21 mouse cellular contexts compared by ENCODE assay signal in genomic region chr2:70151930-70152329, GRCm38 (mm10).
A peak's percentile ranks its signal among the peaks of the same experiment; 100 is the strongest.
DNase-seq lines count a peak whose midpoint lies in the region; ATAC-seq and TF ChIP-seq lines count a peak whose summit lies in the region.
"Had no signal": no experiment of that assay in that cellular context is flagged by ENCODE, and none has a peak within 500 bp of the region (broad histone marks: within the 10 kb centered on the region; RNA-seq: fewer than 3 reads in every experiment).

No protein-coding gene starts in this region.

- peak overlapping the region; percentile 84; the same call in 1 of the 2 replicates for H3K27ac ChIP-seq in forebrain, embryonic 14.5 days (ENCODE audit: low read depth, low read length)
- no peak overlapping the region for H3K27ac ChIP-seq in forebrain, postnatal 0 days (ENCODE audit: low read depth, low read length)
- H3K27ac ChIP-seq: embryonic facial prominence, embryonic 13.5 days; heart, adult 2 months; heart, embryonic 15.5 days; hindbrain, embryonic 13.5 days; hindbrain, postnatal 0 days had no signal

- 89% methylated on average over 3 of the region's 3 CpGs for WGBS in forebrain, embryonic 14.5 days
- WGBS in forebrain, postnatal 0 days, result 93% methylated on average over 3 of the region's 3 CpGs

- H3K27me3 ChIP-seq in forebrain, embryonic 14.5 days (replicated peaks; ENCODE audit: control insufficient read depth, insufficient read depth, low read length), result no peaks in the 10 kb centered on the region
- no peaks in the 10 kb centered on the region for H3K27me3 ChIP-seq in forebrain, postnatal 0 days (ENCODE audit: insufficient read depth, low read length)
- no peaks in the 10 kb centered on the region for H3K27me3 ChIP-seq in myocyte (ENCODE audit: control insufficient read depth, insufficient read depth, insufficient read length)
- H3K27me3 ChIP-seq: CH12.LX; embryonic facial prominence, embryonic 13.5 days; heart, embryonic 15.5 days; hindbrain, embryonic 13.5 days had no signal

- no peak for TF ChIP-seq CTCF in forebrain, postnatal 0 days (IDR thresholded peaks at IDR 0.05; ENCODE audit: low read depth)

- H3K9ac ChIP-seq in forebrain, embryonic 14.5 days (ENCODE audit: low read length), result no peak overlapping the region
- H3K9ac ChIP-seq in forebrain, postnatal 0 days, result no peak overlapping the region
- H3K9ac ChIP-seq: embryonic facial prominence, embryonic 13.5 days; heart, embryonic 15.5 days; hindbrain, embryonic 13.5 days had no signal

- H3K36me3 ChIP-seq in forebrain, embryonic 14.5 days (ENCODE audit: control insufficient read depth, insufficient read depth, low read length), result no peaks in the 10 kb centered on the region
- no peaks in the 10 kb centered on the region for H3K36me3 ChIP-seq in forebrain, postnatal 0 days (ENCODE audit: insufficient read depth)
- H3K36me3 ChIP-seq in myocyte (ENCODE audit: control insufficient read depth, insufficient read depth), result no peaks in the 10 kb centered on the region
- H3K36me3 ChIP-seq: embryonic facial prominence, embryonic 13.5 days; heart, embryonic 15.5 days; hindbrain, embryonic 13.5 days had no signal

- H3K4me2 ChIP-seq in forebrain, embryonic 14.5 days (ENCODE audit: low read length), result no peak overlapping the region
- no peak overlapping the region for H3K4me2 ChIP-seq in forebrain, postnatal 0 days (ENCODE audit: low read depth)
- peak overlapping the region; percentile 35 for H3K4me2 ChIP-seq in myocyte (ENCODE audit: low read depth)
- H3K4me2 ChIP-seq: embryonic facial prominence, embryonic 13.5 days; heart, embryonic 11.5 days; heart, embryonic 15.5 days; hindbrain, embryonic 13.5 days had no signal

- no peaks in the 10 kb centered on the region for H3K79me2 ChIP-seq in myocyte (ENCODE audit: control insufficient read depth, insufficient read depth)

- peak; percentile 29 to 65 for DNase-seq in adrenal gland, adult (ENCODE audit: inconsistent age in 2 of 2, low spot score in 1 of 2)
- no peak for DNase-seq in adrenal gland, postnatal 4 days (ENCODE audit: low spot score in 2 of 2)
- no peak for DNase-seq in forebrain, embryonic 14.5 days (ENCODE audit: low spot score)
- DNase-seq in forebrain, postnatal 0 days, result no peak
- DNase-seq in Muller cell, postnatal 12 days (ENCODE audit: inconsistent ontology term), result peak; percentile 69
- no peak for DNase-seq in right cerebral cortex, adult 18-20 months
- no peak for DNase-seq in cerebellum, adult 9-10 months
- DNase-seq: cerebellum, adult 11 months; cerebellum, adult 8-10 months; cerebellum, postnatal 36 days; gastrocnemius, postnatal 14 days; heart, adult 2 months; heart, postnatal 14 days; kidney, adult 11 months had no signal

- H3K4me3 ChIP-seq in forebrain, embryonic 14.5 days (ENCODE audit: low read depth, low read length), result no peak overlapping the region
- no peak overlapping the region for H3K4me3 ChIP-seq in forebrain, postnatal 0 days (ENCODE audit: low read depth, low read length)
- no peak overlapping the region for H3K4me3 ChIP-seq in myocyte
- H3K4me3 ChIP-seq: embryonic facial prominence, embryonic 13.5 days; heart, adult 2 months; heart, embryonic 15.5 days; hindbrain, embryonic 13.5 days had no signal

- no peaks in the 10 kb centered on the region for H3K9me3 ChIP-seq in forebrain, embryonic 14.5 days (replicated peaks; ENCODE audit: control insufficient read depth, low read length)
- no peaks in the 10 kb centered on the region for H3K9me3 ChIP-seq in forebrain, postnatal 0 days (ENCODE audit: low read length)
- H3K9me3 ChIP-seq: embryonic facial prominence, embryonic 13.5 days; heart, embryonic 15.5 days; hindbrain, embryonic 13.5 days had no signal

- H3K4me1 ChIP-seq in forebrain, embryonic 14.5 days (ENCODE audit: control insufficient read depth, insufficient read depth, low read length), result peaks cover 10% of the 10 kb centered on the region; the same call in 1 of the 2 replicates
- H3K4me1 ChIP-seq in forebrain, postnatal 0 days (ENCODE audit: insufficient read depth), result peaks cover 15% of the 10 kb centered on the region; the same call in 1 of the 2 replicates
- H3K4me1 ChIP-seq: embryonic facial prominence, embryonic 13.5 days; heart, embryonic 15.5 days had no signal

- ATAC-seq in forebrain, embryonic 14.5 days, result no peak
- ATAC-seq in forebrain, postnatal 0 days, result no peak
- ATAC-seq: hindbrain, postnatal 0 days had no signal

- no peak overlapping the region for H3ac ChIP-seq in myocyte (ENCODE audit: control insufficient read depth, insufficient read length)

- no peak for TF ChIP-seq POLR2A in myocyte (IDR thresholded peaks at IDR 0.05; ENCODE audit: insufficient read length, low read depth)

TF ChIP-seq in myocyte, 11 proteins besides CTCF, POLR2A, EP300 and RAD21:
- TF ChIP-seq TCF3 (IDR thresholded peaks at IDR 0.05; ENCODE audit: insufficient read length, low read depth) (no peak), SRF (IDR thresholded peaks at IDR 0.05; ENCODE audit: control insufficient read depth, insufficient read length, low read depth) (no peak), TCF12 (IDR thresholded peaks at IDR 0.05; ENCODE audit: insufficient read depth, poor library complexity, severe bottlenecking) (peak; percentile 5), REST (IDR thresholded peaks at IDR 0.05; ENCODE audit: insufficient read depth, insufficient read length) (no peak), MYOG (IDR thresholded peaks at IDR 0.05; ENCODE audit: control insufficient read depth in 1 of 3, insufficient read depth in 1 of 3, insufficient read length in 2 of 3, low read depth in 2 of 3) (no peak), MYOD1 (IDR thresholded peaks at IDR 0.05; ENCODE audit: control insufficient read depth in 1 of 3, insufficient read length in 2 of 3, low read depth in 2 of 3) (peak in 2 of 3 experiments; percentile 51 to 77), CEBPB (IDR thresholded peaks at IDR 0.05; ENCODE audit: insufficient read depth, poor library complexity, severe bottlenecking) (no peak), E2F4 (IDR thresholded peaks at IDR 0.05; ENCODE audit: insufficient read depth) (no peak), MAX (IDR thresholded peaks at IDR 0.05; ENCODE audit: low read depth) (no peak), USF1 (IDR thresholded peaks at IDR 0.05; ENCODE audit: low read depth) (no peak)

Comparison
In these comparisons a context has a peak if more than half of its experiments do, and no peak if none do; other contexts are left out.
1. DNase-seq: peak in adrenal gland, adult (2 of 2) and Muller cell, postnatal 12 days (single experiment); none in adrenal gland, postnatal 4 days (0 of 2), forebrain, embryonic 14.5 days (single experiment), forebrain, postnatal 0 days (single experiment), right cerebral cortex, adult 18-20 months (single experiment) and cerebellum, adult 9-10 months (single experiment).